Mouse (Mus musculus) liver, adult (tissue): Measurements from ENCODE around the gene Stpg4.

Experiments used
- GATA4 ChIP-seq: IDR thresholded peaks from 2 replicates; pipeline ENCODE4 v1.6.1; 2014; ENCODE audit warnings: mild to moderate bottlenecking, low read length; ENCODE audit not compliant: insufficient replicate concordance

Stpg4 gene

DNA sequence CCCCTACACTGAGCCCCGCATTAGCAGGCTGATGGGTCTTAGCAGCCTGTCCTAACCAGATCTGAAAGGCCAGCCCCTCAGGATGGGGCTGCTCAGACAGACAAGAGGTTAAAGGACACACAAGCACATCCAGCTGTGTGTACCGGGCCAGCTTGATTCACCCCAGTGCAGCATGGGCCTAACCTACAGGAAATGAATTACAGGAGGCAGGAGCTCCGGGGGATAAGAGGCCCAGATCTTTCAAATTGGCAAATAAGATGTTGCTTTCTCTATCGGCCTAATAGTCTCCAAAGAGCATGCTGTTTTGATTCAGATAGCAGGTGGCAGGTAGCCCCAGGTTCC lies 82.3 kb downstream of the Stpg4 start:
- no peak for TF ChIP-seq GATA4

DNA sequence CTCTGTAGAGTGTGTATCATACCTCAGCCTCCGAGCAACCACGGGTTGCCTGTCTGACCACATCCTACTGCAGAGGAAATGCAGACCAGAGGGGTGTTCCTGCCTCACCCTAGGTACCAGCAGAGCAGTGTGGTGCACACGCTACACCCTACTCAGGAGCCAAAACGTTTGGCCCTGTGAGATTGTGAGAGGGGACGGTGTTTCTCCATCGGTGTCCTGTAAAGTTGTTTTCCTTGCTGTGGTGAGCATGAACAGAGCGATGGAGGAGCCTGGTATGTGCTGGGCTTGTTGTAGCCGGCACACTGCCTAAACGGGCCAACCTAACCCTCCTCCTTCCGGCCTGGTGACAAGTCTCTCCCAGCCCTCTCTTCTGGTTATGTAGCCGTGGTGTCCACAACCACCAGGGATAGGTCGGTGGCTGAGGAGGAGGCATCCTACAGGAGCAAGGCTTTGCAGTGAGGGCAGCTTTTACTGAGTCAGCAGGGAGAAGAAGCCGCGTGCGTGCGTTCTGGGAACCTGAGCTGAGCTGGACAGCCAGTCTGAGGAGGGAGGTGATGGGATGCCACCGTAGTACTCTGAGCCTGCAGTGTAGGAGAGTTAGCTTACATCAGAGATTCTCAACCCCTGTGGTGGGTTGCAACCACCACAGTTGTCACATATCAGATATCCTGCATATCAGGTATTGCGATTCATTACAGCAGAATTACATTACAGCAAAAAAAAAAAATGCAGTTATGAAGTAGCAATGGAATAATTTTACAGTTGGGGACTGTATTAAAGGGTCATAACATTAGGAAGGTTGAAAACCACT lies 82.9 kb downstream of the Stpg4 start:
- no peak for TF ChIP-seq GATA4

GRCm38 (mm10) chr17:87343060-87343703 lies 84.4 kb downstream of the Stpg4 start:
- no peak for TF ChIP-seq GATA4
